Mouse (Mus musculus): Measurements from ENCODE around the gene Lao1.
"Not testable (repeated sequence)": the region's sequence is repeated elsewhere in the genome, so short reads cannot be mapped to it uniquely, and the experiment has no call there.

Gene Lao1

DNA sequence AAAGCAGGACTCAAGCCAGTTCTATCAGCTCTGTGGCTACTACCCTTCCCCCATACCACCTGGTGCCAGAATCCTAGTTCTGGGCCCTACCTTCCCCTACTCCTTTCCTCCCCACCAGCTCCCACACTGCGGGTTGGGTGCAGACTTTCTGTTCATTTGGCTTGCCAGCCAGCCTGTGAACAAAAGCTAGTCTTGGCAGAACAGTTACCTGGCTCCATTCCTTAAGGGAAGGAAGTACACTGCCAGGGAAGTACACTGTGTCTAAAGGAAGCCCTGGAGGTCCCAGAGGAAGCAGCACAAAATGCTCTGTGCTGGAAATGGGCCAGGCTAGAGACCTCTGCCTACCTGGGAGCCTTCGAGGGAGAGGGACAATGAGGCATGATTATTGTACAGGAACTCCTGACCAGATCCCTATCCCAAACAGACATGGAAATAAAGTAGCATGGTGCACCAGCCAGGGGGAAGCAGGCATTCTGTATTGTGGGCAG is at the start of gene Lao1:
Gene Lao1 (plus strand): TSS at position 438 of the 488 bp plus-strand sequence.
- DNase-seq, result peak; percentile 17

DNA sequence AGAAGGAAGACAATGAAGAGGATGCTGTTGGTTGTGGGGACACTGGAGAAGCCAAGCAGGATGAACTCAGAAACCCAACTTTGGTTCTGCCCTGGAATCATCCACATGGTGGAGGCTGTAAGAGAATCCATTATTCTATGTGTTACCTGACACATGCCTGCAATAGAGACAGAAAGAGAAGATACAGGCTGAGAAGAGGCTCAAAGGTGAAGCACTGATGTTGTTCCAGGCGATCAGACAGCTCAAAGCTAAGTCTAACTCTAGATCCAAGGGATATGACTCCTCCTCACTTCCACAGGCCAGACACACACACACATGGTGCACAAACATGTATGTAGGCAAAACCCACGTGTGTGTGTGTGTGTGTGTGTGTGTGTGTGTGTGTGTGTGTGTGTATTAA is 44.0 kb upstream of the Lao1 start, which contains the start of gene Olfr1329:
Gene Olfr1329 (minus strand): TSS at position 101 of the 400 bp plus-strand sequence.
- DNase-seq, result not testable (repeated sequence)

DNA sequence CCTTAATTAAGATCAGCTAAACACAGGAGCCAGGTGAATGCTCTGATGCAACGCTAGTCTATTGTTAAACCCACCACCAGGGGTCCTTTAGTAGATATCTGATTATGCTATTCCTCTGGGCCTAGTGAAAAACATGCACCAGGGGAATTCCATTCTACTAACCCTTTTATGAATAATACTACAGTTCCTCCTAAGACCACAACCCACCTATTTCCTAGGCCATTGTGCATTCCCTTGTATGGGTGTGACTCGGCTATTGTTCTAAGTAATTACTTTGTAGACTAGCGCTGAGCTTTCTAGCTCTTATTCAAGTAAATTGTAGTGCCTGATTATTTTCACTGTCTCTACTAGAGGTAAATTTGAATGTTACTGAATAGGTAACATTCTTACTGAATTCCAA is 30.1 kb upstream of the Lao1 start:
- not testable (repeated sequence) for DNase-seq

DNA sequence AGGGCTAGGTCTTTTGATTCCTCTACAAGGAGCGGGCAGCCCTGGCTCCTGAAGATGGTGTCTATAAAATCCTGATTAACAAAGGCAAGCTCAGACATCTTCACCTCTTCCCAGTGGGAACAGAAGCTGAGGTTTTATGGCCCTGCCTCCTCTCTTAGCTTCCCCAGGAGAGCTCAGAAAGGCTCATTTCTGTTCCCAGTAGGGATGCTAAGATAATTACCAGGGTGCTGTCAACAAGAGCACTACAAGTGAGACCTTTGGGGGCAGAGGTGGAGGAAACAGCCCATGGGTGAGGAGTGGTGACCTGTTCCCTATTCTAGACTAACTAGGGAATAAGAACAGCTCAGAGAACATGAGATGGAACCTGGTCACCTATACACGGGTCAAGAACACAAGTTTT is 22.9 kb upstream of the Lao1 start, which contains the start of gene Olfr1328:
Gene Olfr1328 (minus strand): TSS at position 101 of the 400 bp plus-strand sequence.
- no peak for DNase-seq

DNA sequence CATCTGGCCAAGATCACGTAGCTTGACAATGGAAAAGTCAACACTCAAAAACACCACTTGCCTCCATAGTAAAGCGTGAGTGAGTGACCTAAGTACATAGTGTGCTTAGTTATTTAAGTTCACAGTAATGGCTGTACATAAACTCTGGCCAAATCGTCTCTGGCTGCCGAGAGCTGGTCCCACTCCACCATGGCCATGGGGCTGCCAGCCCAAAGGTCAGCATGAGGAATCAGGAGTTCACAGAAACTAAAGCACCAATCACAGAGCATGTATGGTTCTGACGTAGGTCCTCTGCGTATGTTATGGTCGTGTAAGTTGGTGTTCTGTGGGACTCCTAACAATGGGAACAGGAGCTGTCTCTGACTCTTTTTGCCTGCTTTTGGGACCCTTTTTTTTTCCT is 2.6 kb upstream of the Lao1 start:
- no peak for DNase-seq

DNA sequence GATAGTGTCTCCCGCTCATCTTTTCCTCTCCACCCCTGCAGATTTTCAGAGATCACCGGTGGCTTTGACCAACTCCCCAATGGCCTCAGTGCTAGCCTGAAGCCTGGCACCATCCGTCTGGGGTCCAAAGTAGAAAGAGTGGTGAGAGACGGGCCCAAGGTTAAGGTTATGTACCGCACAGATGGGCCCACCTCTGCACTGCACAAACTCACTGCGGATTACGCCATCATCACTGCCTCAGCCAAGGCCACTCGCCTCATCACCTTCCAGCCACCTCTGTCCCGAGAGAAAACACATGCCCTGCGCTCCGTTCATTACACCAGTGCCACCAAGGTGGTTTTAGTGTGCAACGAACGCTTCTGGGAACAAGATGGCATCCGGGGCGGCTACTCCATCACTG is 6.3 kb downstream of the Lao1 start:
- no peak for DNase-seq

DNA sequence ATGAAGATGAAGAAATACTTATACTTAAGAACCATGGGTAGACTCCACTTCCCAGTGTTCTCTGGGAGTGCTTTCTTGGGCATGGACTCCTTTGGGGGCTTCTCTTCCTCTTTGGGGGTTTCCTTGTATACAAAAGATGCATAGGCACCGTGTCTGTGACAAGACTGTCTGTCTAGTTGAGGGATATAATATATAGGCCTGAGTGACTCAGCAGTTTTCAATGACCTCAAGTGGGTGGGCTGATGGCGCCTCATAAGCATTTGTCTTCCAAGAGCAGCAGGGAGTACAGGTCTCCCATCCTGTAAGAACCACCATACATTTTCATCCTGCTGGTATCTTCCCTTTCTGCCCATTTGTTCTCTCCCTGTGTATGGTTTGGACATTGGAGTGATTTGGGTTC is 11.9 kb downstream of the Lao1 start:
- DNase-seq, result no peak

DNA sequence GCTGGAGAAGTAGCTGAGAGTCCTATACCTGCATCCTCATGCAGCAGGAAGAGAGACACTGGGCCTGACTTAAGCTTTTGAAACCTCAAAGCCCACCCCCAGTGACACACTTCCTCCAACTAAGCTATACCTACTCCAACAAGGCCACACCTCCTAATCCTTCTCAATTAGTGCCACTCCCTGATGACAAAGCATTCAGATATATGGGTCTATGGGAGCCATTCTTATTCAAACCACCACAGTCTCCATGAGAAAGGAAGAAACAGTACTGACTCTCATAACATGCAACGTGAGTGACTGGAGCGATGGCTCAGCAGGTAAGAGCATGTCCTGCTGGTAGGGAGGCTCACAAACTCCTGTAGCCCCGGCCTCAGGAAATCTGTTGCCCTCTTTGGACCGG is 23.9 kb downstream of the Lao1 start:
- DNase-seq, result no peak

DNA sequence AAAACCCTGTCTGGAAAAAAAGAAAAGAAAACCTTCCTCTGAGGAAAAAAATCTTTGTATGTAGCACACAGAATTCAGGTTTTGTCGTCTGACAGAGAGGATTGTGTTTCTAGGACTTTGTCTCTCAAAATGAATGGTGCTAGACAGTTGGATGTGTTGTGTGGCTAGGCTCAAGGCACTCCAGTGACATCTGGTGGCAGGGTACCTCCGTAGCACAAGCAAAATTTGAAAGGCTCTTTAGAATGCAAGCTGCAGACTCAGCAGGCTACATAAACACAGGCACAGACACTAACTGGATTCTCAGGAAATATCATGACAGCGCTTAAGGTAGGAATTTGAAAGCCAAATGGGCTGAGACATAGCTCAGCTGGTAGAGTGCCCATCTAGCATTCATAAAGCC is 27.2 kb downstream of the Lao1 start:
- DNase-seq, result peak; percentile 22

DNA sequence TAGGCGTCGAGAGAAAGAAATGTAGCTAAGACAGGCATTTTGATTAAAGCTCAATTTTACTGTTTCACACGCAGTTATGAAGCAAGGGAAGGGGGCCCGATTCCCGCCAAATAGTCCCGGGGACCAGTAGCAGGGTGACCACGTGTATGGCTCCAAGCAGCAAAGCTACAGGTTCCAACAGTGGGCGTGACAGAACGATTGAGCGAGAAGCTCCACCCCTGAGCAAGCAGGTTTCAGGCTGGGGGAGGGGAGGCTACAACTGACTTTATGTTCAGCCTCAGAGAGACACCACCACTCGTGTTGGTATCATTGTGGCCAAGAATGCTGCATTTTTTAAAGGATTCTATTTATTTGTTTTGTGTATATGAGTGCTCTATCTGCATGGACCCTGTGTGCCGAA is 28.0 kb downstream of the Lao1 start:
- DNase-seq, result no peak

DNA sequence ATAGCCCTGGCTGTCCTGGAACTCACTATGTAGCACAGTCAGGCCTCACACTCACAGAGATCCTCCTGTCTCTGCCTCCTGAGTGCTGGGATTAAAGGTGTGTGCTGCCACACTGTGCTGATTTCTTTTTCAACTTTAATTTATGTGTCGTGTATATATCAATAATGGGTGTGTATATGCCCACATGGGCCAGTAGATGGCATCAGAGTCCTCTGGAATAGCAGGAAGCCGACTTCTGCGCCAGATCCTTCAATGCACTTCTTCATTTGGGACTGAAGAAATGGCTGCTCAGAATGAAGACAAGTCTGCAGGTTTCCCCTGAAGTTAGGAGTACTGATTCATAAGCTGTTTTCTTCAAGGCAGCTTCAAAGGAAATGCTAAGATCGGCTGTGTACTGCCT is 30.4 kb downstream of the Lao1 start:
- no peak for DNase-seq

DNA sequence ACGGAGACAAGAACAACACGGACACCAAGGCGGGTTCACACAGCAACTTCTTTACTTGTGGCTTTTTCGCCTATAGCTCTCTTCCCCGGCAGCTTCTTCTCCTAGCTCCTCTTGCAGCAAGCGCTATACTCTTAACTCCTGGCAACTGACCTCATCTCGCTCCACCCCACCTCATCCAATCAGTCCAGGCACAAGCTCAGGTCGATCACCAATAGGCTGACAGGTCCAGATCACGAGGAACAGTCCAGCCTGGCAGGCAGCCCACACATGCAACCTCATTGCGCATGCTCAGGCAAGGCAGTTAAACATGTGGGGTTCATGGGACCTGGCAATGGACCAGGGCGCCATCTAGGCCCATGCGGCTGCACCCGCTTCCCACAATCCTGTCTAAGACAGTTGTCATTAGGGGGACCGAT is 35.8 kb downstream of the Lao1 start:
- DNase-seq, result no peak

DNA sequence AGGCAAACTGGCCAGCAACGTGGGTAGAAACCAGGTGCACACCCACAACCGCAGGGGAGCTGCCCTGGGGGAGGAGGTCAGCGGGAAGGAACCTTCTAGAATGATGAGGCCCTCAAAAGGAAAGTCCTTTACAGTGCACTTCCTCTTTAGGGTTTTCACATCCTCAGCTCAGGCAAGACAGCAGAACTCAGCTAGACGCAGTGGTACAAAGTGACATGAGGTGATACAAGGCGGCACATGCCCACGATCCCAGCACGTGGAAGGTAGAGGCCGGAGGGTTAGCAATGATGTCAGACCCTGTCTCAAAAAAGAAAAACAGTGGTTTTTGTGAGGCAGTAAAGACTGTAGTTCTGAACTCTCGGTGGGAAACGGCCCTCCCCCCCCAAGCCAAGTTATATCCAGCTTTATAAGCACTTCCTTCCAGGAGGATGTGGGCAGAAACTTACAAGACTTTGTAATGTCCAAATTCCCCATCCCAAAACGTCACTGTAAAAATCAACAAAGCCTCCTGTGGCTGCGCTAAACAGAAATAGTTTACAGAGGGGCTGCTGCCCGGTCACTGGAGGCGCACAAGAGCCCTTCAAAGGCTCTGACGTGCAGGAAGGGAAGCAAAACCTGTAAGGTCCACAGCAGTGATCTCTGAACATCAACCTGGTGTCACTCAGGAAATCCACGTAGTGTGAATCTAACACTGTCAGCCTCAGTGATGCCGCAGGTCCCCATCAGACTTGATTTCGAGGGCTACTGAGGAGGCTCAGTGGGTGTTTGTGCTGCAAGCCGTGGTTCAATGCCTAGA is 38.5 kb downstream of the Lao1 start:
- no peak for DNase-seq

DNA sequence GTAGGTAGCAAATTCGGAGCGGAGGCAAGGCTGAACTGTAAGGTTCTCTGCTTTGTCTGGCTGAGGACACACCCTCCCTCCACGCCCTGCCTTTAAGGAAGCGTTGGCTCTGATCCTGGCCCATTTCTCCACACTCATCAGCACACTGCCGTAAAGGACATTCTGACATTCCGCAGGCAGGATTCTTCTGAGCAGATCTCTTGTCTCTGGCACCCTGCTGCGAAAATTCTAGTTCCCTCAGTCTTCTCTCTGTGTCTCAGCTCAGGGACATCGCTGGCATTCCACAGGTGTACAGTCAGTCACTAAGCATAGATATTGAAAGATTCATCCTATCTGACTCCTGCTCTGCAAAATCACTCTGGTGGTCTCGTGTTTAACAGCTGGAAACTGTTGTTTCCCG is 40.3 kb downstream of the Lao1 start:
- no peak for DNase-seq

DNA sequence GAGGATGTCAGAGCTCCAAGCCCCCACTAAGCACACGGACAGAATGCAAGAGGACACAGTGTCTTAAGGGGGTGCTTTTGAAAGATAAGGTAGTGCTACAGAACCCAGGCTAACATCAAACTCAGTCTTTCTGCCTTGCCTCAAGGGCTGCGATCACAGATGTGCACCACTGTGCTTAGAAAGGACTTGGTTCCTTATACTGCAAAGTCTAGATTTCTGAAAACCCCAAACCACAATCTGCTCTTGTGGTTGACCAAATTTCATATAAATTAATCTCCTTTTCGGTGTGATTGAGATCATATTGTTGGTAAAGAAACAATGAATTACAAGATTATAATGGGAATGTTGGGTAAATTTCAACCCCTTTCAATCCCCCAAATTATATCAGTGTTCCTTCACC is 41.1 kb downstream of the Lao1 start:
- no peak for DNase-seq

DNA sequence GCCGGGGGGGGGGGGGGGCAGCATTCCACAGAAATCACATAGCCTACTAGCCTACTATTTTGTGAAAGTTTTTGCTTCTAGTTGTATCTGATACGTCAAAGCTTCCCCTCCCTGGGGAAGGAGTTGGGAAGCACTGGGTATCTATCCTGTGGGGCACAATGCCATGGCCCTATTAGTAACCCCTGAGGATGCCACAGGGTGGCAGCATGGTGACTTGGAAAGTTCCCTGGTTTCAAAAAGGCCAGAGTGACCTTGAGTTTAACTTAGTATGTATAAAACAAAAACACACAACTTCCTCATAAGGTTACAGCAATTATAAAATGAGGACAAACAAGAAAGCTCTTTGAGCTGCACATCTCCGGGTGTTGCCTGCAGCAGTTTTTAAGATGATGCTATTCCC is 42.8 kb downstream of the Lao1 start:
- DNase-seq, result peak; percentile 22

DNA sequence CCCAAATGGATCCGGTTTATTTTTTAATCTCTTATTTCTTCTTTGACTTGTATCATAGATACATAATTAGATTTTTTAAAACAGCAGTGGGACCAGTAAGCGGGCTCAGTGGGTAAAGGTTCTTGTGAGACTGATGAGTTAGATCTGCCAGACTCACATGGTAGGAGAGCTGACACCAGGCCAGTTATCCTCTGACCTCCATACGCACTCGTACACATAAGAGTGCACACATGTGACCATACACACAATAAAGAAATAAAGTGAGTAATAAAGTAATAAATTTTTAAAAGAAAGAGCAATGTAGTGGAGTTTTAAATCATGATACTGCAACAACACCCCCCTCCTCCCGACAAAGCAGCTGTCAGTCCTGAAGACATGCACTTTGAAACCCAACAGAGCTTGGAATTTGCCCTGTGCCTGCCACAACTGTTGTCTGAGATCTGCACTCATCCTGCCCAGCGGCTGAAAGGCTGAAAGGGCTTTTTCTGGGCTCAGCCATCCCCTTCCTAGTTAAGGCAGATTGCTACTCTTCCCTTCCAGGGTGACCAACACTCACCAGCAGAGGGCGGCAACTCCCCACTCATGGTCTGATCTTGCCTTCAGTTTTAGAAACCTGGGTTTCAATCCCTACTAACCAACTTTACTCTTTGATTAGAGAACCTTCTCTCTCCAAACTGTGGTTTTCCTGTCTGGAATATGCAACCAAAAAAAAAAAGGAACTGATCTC is 43.4 kb downstream of the Lao1 start:
- DNase-seq, result peak; percentile 82

DNA sequence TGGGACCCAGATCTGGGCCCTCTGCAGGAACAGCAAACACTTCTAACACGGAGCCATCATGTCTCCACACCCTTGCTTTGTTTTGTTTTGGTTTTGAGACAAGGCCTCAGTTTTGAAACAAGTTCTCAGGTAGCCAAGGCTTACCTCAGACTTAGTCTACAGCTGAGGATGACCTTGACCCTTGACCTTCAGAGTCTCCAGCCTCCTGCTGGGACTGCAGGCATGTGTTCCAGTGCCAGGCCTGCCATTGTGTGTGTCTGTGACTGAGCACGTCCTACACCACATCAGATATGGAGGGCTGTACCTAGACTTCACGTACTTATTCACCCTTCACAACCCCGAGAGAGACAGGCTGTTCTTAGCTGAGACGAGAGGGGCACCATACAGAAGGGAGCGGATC is 46.2 kb downstream of the Lao1 start:
- DNase-seq, result no peak

DNA sequence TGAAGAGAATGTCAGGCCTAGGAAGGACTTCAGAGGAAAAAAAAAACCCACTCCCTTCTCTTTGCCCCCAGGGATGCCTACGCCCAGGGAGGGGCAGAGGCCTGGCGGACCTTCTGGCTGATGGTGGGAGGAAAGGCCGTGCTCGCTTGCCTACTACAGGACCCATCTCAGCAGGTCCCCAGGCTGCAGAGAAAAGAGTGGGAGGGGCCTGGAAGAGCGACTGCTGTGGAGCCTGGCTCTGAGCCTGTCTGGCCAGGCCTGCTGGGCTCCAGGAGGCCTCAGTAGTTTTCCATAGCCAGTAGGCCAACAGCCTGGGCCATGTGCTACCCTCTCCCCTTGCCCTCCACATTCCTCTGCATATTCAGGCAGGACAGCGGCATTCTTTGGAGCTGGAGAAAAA is 47.1 kb downstream of the Lao1 start:
- peak; percentile 47 for DNase-seq

DNA sequence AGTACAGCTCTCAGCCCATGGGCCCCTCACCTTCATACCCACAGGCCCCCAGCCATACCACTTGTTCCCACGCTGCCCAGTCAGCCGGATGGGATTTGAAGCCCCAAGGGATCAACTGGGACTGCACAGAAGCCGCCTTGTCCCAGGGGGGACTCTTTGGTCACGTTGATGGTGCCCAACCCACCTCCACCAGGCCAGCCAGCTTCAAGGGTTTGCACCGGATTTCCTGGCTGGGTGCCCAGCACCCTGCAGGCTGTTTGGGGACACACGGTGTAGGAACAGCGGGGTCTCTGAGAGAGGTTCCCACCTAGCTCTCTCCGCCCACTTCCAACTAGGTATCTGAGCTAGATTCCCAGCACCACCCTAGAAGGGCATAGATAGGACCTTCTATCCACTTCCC is 48.4 kb downstream of the Lao1 start:
- no peak for DNase-seq

DNA sequence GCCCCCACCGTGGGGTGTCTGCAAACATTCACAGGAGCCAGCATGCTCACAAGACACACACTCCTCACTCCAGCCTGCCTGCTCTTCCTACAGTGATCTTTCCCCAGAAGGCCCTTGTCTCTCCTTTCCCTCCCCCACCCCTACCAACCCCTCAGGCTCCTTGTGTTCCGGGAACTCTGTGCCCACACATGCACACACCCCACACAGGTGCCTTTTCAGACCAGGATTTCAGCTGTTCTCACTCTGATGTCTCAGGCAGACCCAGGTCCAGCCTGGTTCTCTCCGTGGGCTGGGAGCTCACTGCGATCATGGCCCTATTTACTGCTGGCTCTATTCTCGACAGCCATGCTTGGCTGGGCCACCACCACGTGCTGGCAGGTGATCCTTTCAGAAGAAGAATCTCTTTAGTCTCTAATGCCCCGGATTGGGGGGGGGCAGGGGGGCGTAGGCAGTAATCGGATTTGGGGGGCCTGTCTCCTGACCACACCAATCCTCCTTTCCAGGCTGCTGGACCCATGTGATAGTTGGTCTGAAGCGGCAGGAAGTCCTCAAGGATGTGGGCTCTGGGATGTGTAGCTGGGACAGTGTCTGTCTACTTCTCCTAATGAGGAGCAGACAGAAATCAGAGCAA is 49.8 kb downstream of the Lao1 start:
- no peak for DNase-seq

DNA sequence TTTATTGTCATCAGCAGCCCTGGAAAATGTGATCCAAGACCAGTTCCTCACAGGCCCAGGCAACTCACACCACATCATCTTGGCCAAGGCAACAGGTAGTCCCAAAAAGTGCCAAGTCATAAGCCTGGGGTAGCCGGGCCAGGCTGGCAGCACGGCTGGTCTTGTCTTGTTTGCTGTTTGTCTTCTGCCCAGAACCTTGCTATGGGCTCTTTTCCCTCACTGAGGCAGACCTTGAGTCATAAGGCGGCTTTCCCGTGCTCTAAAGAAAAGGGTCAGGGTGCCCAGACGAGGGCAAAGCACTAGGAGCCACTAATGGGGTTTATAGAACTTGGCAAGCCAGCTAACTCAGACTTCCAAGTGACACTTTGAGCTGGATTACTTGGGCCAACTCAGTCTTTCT is 51.7 kb downstream of the Lao1 start:
- DNase-seq, result no peak

DNA sequence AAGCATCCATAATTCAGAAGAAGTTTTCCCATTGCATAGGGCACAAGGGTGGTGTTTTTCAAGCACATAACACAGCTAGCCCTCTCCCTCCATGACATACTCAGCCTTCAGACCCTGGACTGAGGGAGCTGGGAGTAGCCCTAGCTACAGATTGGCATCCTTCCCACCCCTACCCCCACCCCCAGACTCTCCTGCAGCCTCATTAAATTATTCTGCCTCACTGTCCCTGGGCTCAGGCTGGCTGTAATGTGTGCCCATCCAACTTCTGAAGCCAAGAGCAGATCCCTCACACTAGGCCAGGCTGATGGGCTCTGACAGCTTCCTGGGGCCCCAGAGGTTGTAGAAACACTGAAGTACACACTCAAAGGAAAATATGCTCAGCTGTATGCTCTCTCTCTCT is 53.6 kb downstream of the Lao1 start:
- DNase-seq, result no peak

DNA sequence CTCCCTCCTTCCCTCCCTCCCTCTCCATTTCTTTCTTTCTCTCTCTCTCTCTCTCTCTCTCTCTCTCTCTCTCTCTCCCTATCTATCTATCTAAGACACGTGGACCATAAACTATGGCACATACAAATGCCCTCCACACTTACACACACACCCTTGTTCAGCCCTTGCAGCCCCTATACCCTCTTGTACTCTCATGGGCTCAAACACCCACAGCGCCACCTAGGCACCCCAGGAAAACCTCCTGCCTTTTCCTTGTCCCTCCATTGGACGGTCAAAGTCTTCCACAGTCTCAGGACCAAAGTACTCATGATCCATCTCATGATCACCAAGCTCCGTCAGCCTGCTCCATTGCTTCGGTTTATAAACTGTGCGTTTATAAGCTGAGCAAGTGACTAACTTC is 54.2 kb downstream of the Lao1 start:
- no peak for DNase-seq

All from cerebellum, adult 9-10 months (tissue).